Mouse (Mus musculus) CH12.LX (cell line): ENCODE results near the gene Tpd52l1. TPM values are rescaled to one million over a fixed set of nuclear protein-coding genes. Genes with fewer than 3 reads are reported as not detected.

Source experiments
- DNase-seq: peaks from one replicate; pipeline ENCODE4 v3.0.0-alpha.2; 2013; ENCODE audit errors: extremely low read depth
- H3K27ac ChIP-seq: 2 replicates; pipeline ENCODE4 v1.5.1; 2012; ENCODE audit warnings: low read depth, mild to moderate bottlenecking, control low read depth, moderate library complexity; ENCODE audit not compliant: insufficient read depth
- H3K27me3 ChIP-seq: replicated peaks from 2 replicates; pipeline ENCODE3; 2012; ENCODE audit warnings: inconsistent platforms
- H3K36me3 ChIP-seq, 2 experiments: replicated peaks in 1 of 2; 2 replicates each; pipeline versions ENCODE3 to v1.6.1; 2012; ENCODE audit warnings: inconsistent platforms in 1 of 2, low read length in 1 of 2, mild to moderate bottlenecking in 1 of 2, mixed read lengths in 1 of 2, moderate library complexity in 1 of 2; ENCODE audit not compliant: control insufficient read depth in 1 of 2, insufficient read depth in 1 of 2
- H3K4me1 ChIP-seq, 2 experiments: 2 replicates each; pipeline ENCODE4 v1.6.1; 2012; ENCODE audit warnings: inconsistent platforms in 1 of 2, moderate library complexity in 1 of 2; ENCODE audit not compliant: insufficient read depth in 2 of 2, control insufficient read depth in 1 of 2
- H3K4me2 ChIP-seq: 2 replicates; pipeline ENCODE4 v1.6.1; 2012; ENCODE audit warnings: low read depth, mild to moderate bottlenecking, control low read depth; ENCODE audit not compliant: poor library complexity, insufficient read depth, severe bottlenecking
- H3K4me3 ChIP-seq, 3 experiments: fragments of 150-350 bp in 1 of 3; sonication (generic) in 1 of 3; replicated peaks in 1 of 3; 2 replicates each; pipeline versions ENCODE3 to v1.5.1; 2011 to 2012; ENCODE audit warnings: low read depth in 2 of 3, low read length in 2 of 3, mild to moderate bottlenecking in 2 of 3, moderate library complexity in 2 of 3, control low read depth in 1 of 3, improper control_type of control experiment in 1 of 3, inconsistent platforms in 1 of 3, mixed read lengths in 1 of 3; ENCODE audit not compliant: poor library complexity in 1 of 3
- H3K79me2 ChIP-seq: replicated peaks from 2 replicates; pipeline ENCODE4 v1.6.1; 2012; ENCODE audit warnings: mild to moderate bottlenecking, moderate library complexity; ENCODE audit not compliant: control insufficient read depth, poor library complexity, insufficient read depth, severe bottlenecking; ENCODE audit errors: extremely low read depth
- H3K9ac ChIP-seq: 2 replicates; pipeline ENCODE4 v1.6.1; 2012; ENCODE audit warnings: low read depth, mild to moderate bottlenecking, control low read depth, moderate library complexity; ENCODE audit not compliant: insufficient read depth
- H3K9me3 ChIP-seq: replicated peaks from 2 replicates; pipeline ENCODE3; 2012; ENCODE audit warnings: low read length, inconsistent platforms, mixed read lengths
- BHLHE40 ChIP-seq: IDR thresholded peaks from 2 replicates; pipeline ENCODE4 v1.6.1; 2011; ENCODE audit warnings: mild to moderate bottlenecking, low read depth, low read length, improper control_type of control experiment
- CHD1 ChIP-seq: IDR thresholded peaks from 2 replicates; pipeline ENCODE4 v1.6.1; 2012; ENCODE audit warnings: low read depth, low read length, improper control_type of control experiment, inconsistent platforms
- CHD2 ChIP-seq: IDR thresholded peaks from 2 replicates; pipeline ENCODE4 v1.6.1; 2011; ENCODE audit warnings: low read length, improper control_type of control experiment
- CTCF ChIP-seq, 2 experiments: IDR thresholded peaks in 1 of 2; conservative IDR thresholded peaks in 1 of 2; 2 replicates each; pipeline ENCODE4 v1.5.1; 2011 to 2012; ENCODE audit warnings: low read depth in 2 of 2, low read length in 2 of 2, improper control_type of control experiment in 1 of 2, inconsistent platforms in 1 of 2, mild to moderate bottlenecking in 1 of 2, moderate library complexity in 1 of 2
- E2F4 ChIP-seq: IDR thresholded peaks from 2 replicates; pipeline ENCODE4 v1.6.1; 2011; ENCODE audit warnings: low read depth, low read length, improper control_type of control experiment; ENCODE audit not compliant: insufficient replicate concordance
- ELF1 ChIP-seq: IDR thresholded peaks from 2 replicates; pipeline ENCODE4 v1.6.1; 2014; ENCODE audit warnings: low read depth, mild to moderate bottlenecking, inconsistent platforms, low read length, improper control_type of control experiment
- EP300 ChIP-seq: IDR thresholded peaks from 2 replicates; pipeline ENCODE4 v1.6.1; 2011; ENCODE audit warnings: low read length, improper control_type of control experiment
- ETS1 ChIP-seq: conservative IDR thresholded peaks from 2 replicates; pipeline ENCODE4 v1.6.1; 2012; ENCODE audit warnings: low read depth, mild to moderate bottlenecking, inconsistent platforms, low read length, improper control_type of control experiment, moderate library complexity
- GABPA ChIP-seq: IDR thresholded peaks from 2 replicates; pipeline ENCODE4 v1.6.1; 2012; ENCODE audit warnings: low read depth, low read length, improper control_type of control experiment, inconsistent platforms; ENCODE audit not compliant: insufficient replicate concordance
- IRF4 ChIP-seq: IDR thresholded peaks from 2 replicates; pipeline ENCODE4 v1.6.1; 2014; ENCODE audit warnings: low read depth, mild to moderate bottlenecking, inconsistent platforms, low read length, improper control_type of control experiment
- JUND ChIP-seq: conservative IDR thresholded peaks from 2 replicates; pipeline ENCODE4 v1.6.1; 2011; ENCODE audit warnings: low read depth, low read length, improper control_type of control experiment
- KAT2A ChIP-seq: IDR thresholded peaks from 2 replicates; pipeline ENCODE4 v1.6.1; 2012; ENCODE audit warnings: low read length, improper control_type of control experiment, inconsistent platforms; ENCODE audit not compliant: insufficient replicate concordance
- MAX ChIP-seq: IDR thresholded peaks from 2 replicates; pipeline ENCODE4 v1.6.1; 2011; ENCODE audit warnings: low read length, improper control_type of control experiment
- MAZ ChIP-seq: IDR thresholded peaks from 2 replicates; pipeline ENCODE4 v1.6.1; 2012; ENCODE audit warnings: low read depth, mild to moderate bottlenecking, inconsistent platforms, low read length, improper control_type of control experiment, moderate library complexity
- MEF2A ChIP-seq: IDR thresholded peaks from 2 replicates; pipeline ENCODE4 v1.6.1; 2014; ENCODE audit warnings: low read depth, mild to moderate bottlenecking, inconsistent platforms, low read length, improper control_type of control experiment, borderline replicate concordance
- MYC ChIP-seq: IDR thresholded peaks from 2 replicates; pipeline ENCODE4 v1.6.1; 2011; ENCODE audit warnings: low read depth, mild to moderate bottlenecking, improper control_type of control experiment, low read length
- PAX5 ChIP-seq: IDR thresholded peaks from 2 replicates; pipeline ENCODE4 v1.6.1; 2012; ENCODE audit warnings: low read length, inconsistent platforms, mixed read lengths
- POLR2AphosphoS2 ChIP-seq: IDR thresholded peaks from 2 replicates; pipeline ENCODE4 v1.6.1; 2011; ENCODE audit warnings: low read depth, low read length, improper control_type of control experiment
- RAD21 ChIP-seq: IDR thresholded peaks from 2 replicates; pipeline ENCODE4 v1.6.1; 2011; ENCODE audit warnings: low read depth, mild to moderate bottlenecking, low read length, improper control_type of control experiment, moderate library complexity
- RCOR1 ChIP-seq: conservative IDR thresholded peaks from 2 replicates; pipeline ENCODE4 v1.6.1; 2012; ENCODE audit warnings: low read depth, mild to moderate bottlenecking, inconsistent platforms, low read length, improper control_type of control experiment
- SIN3A ChIP-seq: IDR thresholded peaks from 2 replicates; pipeline ENCODE4 v1.6.1; 2012; ENCODE audit warnings: low read length, improper control_type of control experiment, inconsistent platforms
- SMC3 ChIP-seq: IDR thresholded peaks from 2 replicates; pipeline ENCODE4 v1.6.1; 2011; ENCODE audit warnings: low read depth, low read length, improper control_type of control experiment
- TBP ChIP-seq: conservative IDR thresholded peaks from 2 replicates; pipeline ENCODE4 v1.6.1; 2011; ENCODE audit warnings: low read depth, low read length, improper control_type of control experiment
- TCF12 ChIP-seq: IDR thresholded peaks from 2 replicates; pipeline ENCODE4 v1.6.1; 2014; ENCODE audit warnings: low read depth, mild to moderate bottlenecking, inconsistent platforms, low read length, improper control_type of control experiment
- UBTF ChIP-seq: IDR thresholded peaks from 2 replicates; pipeline ENCODE4 v1.6.1; 2012; ENCODE audit warnings: low read depth, mild to moderate bottlenecking, inconsistent platforms, low read length, improper control_type of control experiment, moderate library complexity
- USF1 ChIP-seq: IDR thresholded peaks from 2 replicates; pipeline ENCODE4 v1.6.1; 2014; ENCODE audit warnings: low read depth, mild to moderate bottlenecking, inconsistent platforms, low read length, improper control_type of control experiment
- USF2 ChIP-seq: conservative IDR thresholded peaks from 2 replicates; pipeline ENCODE4 v1.6.1; 2011; ENCODE audit warnings: low read depth, low read length, improper control_type of control experiment
- ZC3H11A ChIP-seq: IDR thresholded peaks from 2 replicates; pipeline ENCODE4 v1.6.1; 2012; ENCODE audit warnings: low read depth, mild to moderate bottlenecking, inconsistent platforms, low read length, improper control_type of control experiment
- ZMIZ1 ChIP-seq: IDR thresholded peaks from 2 replicates; pipeline ENCODE4 v1.6.1; 2012; ENCODE audit warnings: low read depth, mild to moderate bottlenecking, inconsistent platforms, low read length, improper control_type of control experiment
- dilution Hi-C: fragments of 300-500 bp; cut with MboI; formaldehyde crosslinking; loops from 2 replicates; pipeline ENCODE4 v1.14.3; 2020; ENCODE audit warnings: low sequenced_read_pairs; ENCODE audit not compliant: extremely low pct_unique_long_range_greater_than_20kb, extremely low pct_ligation_motif_present
- in situ Hi-C: fragments of 300-500 bp; cut with MboI; formaldehyde crosslinking; loops from 3 replicates; pipeline ENCODE4 v1.14.3; 2019; ENCODE audit warnings: low sequenced_read_pairs, low pct_ligation_motif_present, low pct_unique_long_range_greater_than_20kb, mixed read lengths
- polyA plus RNA-seq: library from polyadenylated mRNA; unstranded; fragments of >175 nt; gene quantifications from 2 replicates; pipeline ENCODE4 v1.2.1, GENCODE M21; 2012; ENCODE audit warnings: low read depth; ENCODE audit not compliant: insufficient read length
- total RNA-seq, 2 experiments: library from RNA; depleted of rRNA; stranded (reverse); fragments of 300-350 nt in 1 of 2; fragments of >200 nt in 1 of 2; gene quantifications; 2 replicates each; pipeline ENCODE4 v1.2.3; 2012 to 2014

Gene Tpd52l1
- total and polyA plus RNA-seq, 3 experiments = not detected

DNA sequence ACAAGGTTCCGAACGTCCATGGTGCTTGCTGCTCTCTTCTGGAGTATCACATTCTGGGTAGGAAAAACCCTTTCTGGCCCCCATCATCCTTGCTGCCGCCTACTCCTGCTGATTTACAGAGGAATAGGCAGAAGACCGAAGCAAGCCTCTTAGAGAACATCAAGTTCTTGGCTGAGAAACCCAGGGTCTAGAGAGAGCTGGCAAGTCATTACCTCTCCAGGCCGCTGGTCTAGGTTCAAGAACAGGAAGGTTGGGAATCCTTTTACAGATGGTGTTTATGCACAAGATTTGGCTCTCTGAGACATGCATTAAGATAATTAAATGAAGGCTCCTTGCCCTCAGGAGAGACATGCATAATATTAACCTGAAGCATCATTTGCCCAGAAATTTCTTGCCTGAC lies 127.3 kb downstream of the Tpd52l1 start:
- H3K4me2 ChIP-seq = no peak overlapping the region
- H3K79me2 ChIP-seq = no peaks in the 10 kb centered on the region
- in situ Hi-C loops = loop anchor here (25.0 kb wide), 1 partner anchor 706 kb away; the partner anchor contains the start of gene Trmt11
- peaks cover 23 to 70% of the 10 kb centered on the region in 2 experiments for H3K36me3 ChIP-seq
- TF ChIP-seq EP300 (no peak), TBP (no peak), E2F4 (no peak), ZC3H11A (no peak), MAZ (no peak), CTCF (conservative IDR thresholded peaks at IDR 0.05 in 1 of 2, IDR thresholded peaks at IDR 0.05 in 1 of 2; ENCODE audit: low read depth in 2 of 2, low read length in 2 of 2) (no peak), PAX5 (no peak)
- H3K27me3 ChIP-seq = no peaks in the 10 kb centered on the region
- no peak overlapping the region for H3K9ac ChIP-seq
- no peaks in the 10 kb centered on the region for H3K9me3 ChIP-seq
- dilution Hi-C loops = no loop called here
- H3K4me1 ChIP-seq = peaks cover 2 to 14% of the 10 kb centered on the region in 2 experiments; a peak in 3 of 4 replicates
- no peak for DNase-seq
- no peak overlapping the region for H3K27ac ChIP-seq
- H3K4me3 ChIP-seq = no peak overlapping the region

DNA sequence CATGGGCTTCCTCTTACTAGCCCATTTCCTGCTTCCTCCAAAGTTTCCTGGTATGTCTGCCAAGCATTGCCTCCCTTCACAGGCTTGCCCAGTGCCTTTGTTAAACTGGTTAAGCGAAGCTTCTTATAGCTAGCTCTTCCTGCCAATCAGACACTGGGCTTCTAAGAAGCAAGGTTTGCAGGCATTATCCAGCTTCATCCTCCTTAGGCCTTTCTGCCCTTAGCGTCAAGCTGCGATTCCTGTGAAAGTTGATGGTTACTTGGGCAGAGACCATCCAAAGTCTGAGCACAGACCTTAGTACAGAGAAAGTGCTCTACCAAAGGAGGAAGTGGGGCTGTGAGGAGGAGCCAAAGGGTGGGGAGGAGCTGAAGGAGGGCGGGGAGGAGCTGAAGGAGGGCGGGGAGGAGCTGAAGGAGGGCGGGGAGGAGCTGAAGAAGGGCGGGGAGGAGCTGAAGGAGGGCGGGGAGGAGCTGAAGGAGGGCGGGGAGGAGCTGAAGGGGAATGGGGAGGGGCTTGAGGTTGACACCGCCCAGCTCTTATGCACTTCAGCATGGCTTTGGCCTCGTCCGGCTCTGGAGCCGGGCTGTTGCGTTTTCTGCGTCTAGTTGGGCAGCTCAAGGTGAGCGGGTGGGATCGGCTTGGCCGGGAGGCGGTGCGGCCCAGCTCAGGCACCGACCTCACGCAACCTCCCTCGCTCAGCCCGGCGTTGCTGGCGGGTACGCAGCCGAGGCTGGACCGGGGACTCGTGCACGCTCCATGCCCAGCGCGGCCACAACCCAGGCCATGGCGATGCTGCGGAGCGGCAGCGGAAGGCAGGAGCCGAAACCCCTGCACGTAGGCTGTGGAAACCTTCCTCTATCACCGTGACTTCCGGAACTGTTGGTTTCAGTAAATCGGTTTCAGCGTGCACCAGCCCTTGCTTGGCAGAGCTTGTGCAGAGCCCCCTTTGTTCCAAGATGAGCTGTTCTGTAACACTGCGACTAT lies 132.6 kb downstream of the Tpd52l1 start, which contains the start of gene Hddc2:
Hddc2 (plus strand) TSS at position 519 of the 984 bp plus-strand sequence.
- Histone ChIP-seq H3K79me2 (no peaks in the 10 kb centered on the region), H3K4me2 (peak within 1 kb of the TSS; percentile 91), H3K27me3 (no peaks in the 10 kb centered on the region), H3K9me3 (no peaks in the 10 kb centered on the region), H3K9ac (peak within 1 kb of the TSS; percentile 61), H3K4me1 (peaks cover 6 to 18% of the 10 kb centered on the region in 2 experiments), H3K4me3 (peak within 1 kb of the TSS; percentile 64 to 94 (median 75)), H3K36me3 (peaks cover 12 to 27% of the 10 kb centered on the region in 2 experiments), H3K27ac (peak within 1 kb of the TSS; percentile 91)
- DNase-seq = peak; percentile 81
- dilution Hi-C loops (no loop called here), in situ Hi-C loops (loop anchor here (25.0 kb wide), 1 partner anchor 701 kb away; the partner anchor contains the start of gene Trmt11)
- TF ChIP-seq GABPA (no peak), POLR2AphosphoS2 (no peak; the same call in 1 of the 2 replicates), JUND (no peak), RCOR1 (no peak), RAD21 (no peak), IRF4 (peak; percentile 59), KAT2A (peak; percentile 68; the same call in 1 of the 2 replicates), CHD1 (no peak), BHLHE40 (peak; percentile 56), MAX (peak; percentile 71), EP300 (no peak), E2F4 (no peak), ETS1 (no peak), MAZ (peak; percentile 72; the same call in 1 of the 2 replicates), ZMIZ1 (peak; percentile 86), SIN3A (peak; percentile 75; the same call in 1 of the 2 replicates), SMC3 (no peak), MEF2A (no peak), MYC (no peak; the same call in 1 of the 2 replicates), USF1 (no peak), CHD2 (no peak), TBP (peak; percentile 74), UBTF (peak; percentile 68; the same call in 1 of the 2 replicates), TCF12 (peak; percentile 84), USF2 (no peak), ELF1 (peak; percentile 75)
